Mouse (Mus musculus) CH12.LX (cell line): ENCODE measurements around the gene Ccser1. TPM values are rescaled to one million over a fixed set of nuclear protein-coding genes. Genes with fewer than 3 reads are reported as not detected.

Experiments used
- DNase-seq: peaks from one replicate; pipeline ENCODE4 v3.0.0-alpha.2; 2013; ENCODE audit errors: extremely low read depth
- H3K27ac ChIP-seq: 2 replicates; pipeline ENCODE4 v1.5.1; 2012; ENCODE audit warnings: low read depth, mild to moderate bottlenecking, control low read depth, moderate library complexity; ENCODE audit not compliant: insufficient read depth
- H3K27me3 ChIP-seq: replicated peaks from 2 replicates; pipeline ENCODE3; 2012; ENCODE audit warnings: inconsistent platforms
- H3K36me3 ChIP-seq, 2 experiments: replicated peaks in 1 of 2; 2 replicates each; pipeline versions ENCODE3 to v1.6.1; 2012; ENCODE audit warnings: inconsistent platforms in 1 of 2, low read length in 1 of 2, mild to moderate bottlenecking in 1 of 2, mixed read lengths in 1 of 2, moderate library complexity in 1 of 2; ENCODE audit not compliant: control insufficient read depth in 1 of 2, insufficient read depth in 1 of 2
- H3K4me1 ChIP-seq, 2 experiments: 2 replicates each; pipeline ENCODE4 v1.6.1; 2012; ENCODE audit warnings: inconsistent platforms in 1 of 2, moderate library complexity in 1 of 2; ENCODE audit not compliant: insufficient read depth in 2 of 2, control insufficient read depth in 1 of 2
- H3K4me2 ChIP-seq: 2 replicates; pipeline ENCODE4 v1.6.1; 2012; ENCODE audit warnings: low read depth, mild to moderate bottlenecking, control low read depth; ENCODE audit not compliant: poor library complexity, insufficient read depth, severe bottlenecking
- H3K4me3 ChIP-seq, 3 experiments: fragments of 150-350 bp in 1 of 3; sonication (generic) in 1 of 3; replicated peaks in 1 of 3; 2 replicates each; pipeline versions ENCODE3 to v1.5.1; 2011 to 2012; ENCODE audit warnings: low read depth in 2 of 3, low read length in 2 of 3, mild to moderate bottlenecking in 2 of 3, moderate library complexity in 2 of 3, control low read depth in 1 of 3, improper control_type of control experiment in 1 of 3, inconsistent platforms in 1 of 3, mixed read lengths in 1 of 3; ENCODE audit not compliant: poor library complexity in 1 of 3
- H3K79me2 ChIP-seq: replicated peaks from 2 replicates; pipeline ENCODE4 v1.6.1; 2012; ENCODE audit warnings: mild to moderate bottlenecking, moderate library complexity; ENCODE audit not compliant: control insufficient read depth, poor library complexity, insufficient read depth, severe bottlenecking; ENCODE audit errors: extremely low read depth
- H3K9ac ChIP-seq: 2 replicates; pipeline ENCODE4 v1.6.1; 2012; ENCODE audit warnings: low read depth, mild to moderate bottlenecking, control low read depth, moderate library complexity; ENCODE audit not compliant: insufficient read depth
- H3K9me3 ChIP-seq: replicated peaks from 2 replicates; pipeline ENCODE3; 2012; ENCODE audit warnings: low read length, inconsistent platforms, mixed read lengths
- E2F4 ChIP-seq: IDR thresholded peaks from 2 replicates; pipeline ENCODE4 v1.6.1; 2011; ENCODE audit warnings: low read depth, low read length, improper control_type of control experiment; ENCODE audit not compliant: insufficient replicate concordance
- ELF1 ChIP-seq: IDR thresholded peaks from 2 replicates; pipeline ENCODE4 v1.6.1; 2014; ENCODE audit warnings: low read depth, mild to moderate bottlenecking, inconsistent platforms, low read length, improper control_type of control experiment
- GABPA ChIP-seq: IDR thresholded peaks from 2 replicates; pipeline ENCODE4 v1.6.1; 2012; ENCODE audit warnings: low read depth, low read length, improper control_type of control experiment, inconsistent platforms; ENCODE audit not compliant: insufficient replicate concordance
- HCFC1 ChIP-seq: IDR thresholded peaks from 2 replicates; pipeline ENCODE4 v1.6.1; 2012; ENCODE audit warnings: low read depth, mild to moderate bottlenecking, inconsistent platforms, low read length, improper control_type of control experiment
- IRF4 ChIP-seq: IDR thresholded peaks from 2 replicates; pipeline ENCODE4 v1.6.1; 2014; ENCODE audit warnings: low read depth, mild to moderate bottlenecking, inconsistent platforms, low read length, improper control_type of control experiment
- JUN ChIP-seq: IDR thresholded peaks from 2 replicates; pipeline ENCODE4 v1.6.1; 2011; ENCODE audit warnings: low read depth, mild to moderate bottlenecking, low read length, improper control_type of control experiment, moderate library complexity; ENCODE audit not compliant: insufficient read depth
- JUND ChIP-seq: conservative IDR thresholded peaks from 2 replicates; pipeline ENCODE4 v1.6.1; 2011; ENCODE audit warnings: low read depth, low read length, improper control_type of control experiment
- KAT2A ChIP-seq: IDR thresholded peaks from 2 replicates; pipeline ENCODE4 v1.6.1; 2012; ENCODE audit warnings: low read length, improper control_type of control experiment, inconsistent platforms; ENCODE audit not compliant: insufficient replicate concordance
- MAFK ChIP-seq: IDR thresholded peaks from 2 replicates; pipeline ENCODE4 v1.6.1; 2011; ENCODE audit warnings: low read length, improper control_type of control experiment; ENCODE audit not compliant: insufficient replicate concordance
- MAX ChIP-seq: IDR thresholded peaks from 2 replicates; pipeline ENCODE4 v1.6.1; 2011; ENCODE audit warnings: low read length, improper control_type of control experiment
- MAZ ChIP-seq: IDR thresholded peaks from 2 replicates; pipeline ENCODE4 v1.6.1; 2012; ENCODE audit warnings: low read depth, mild to moderate bottlenecking, inconsistent platforms, low read length, improper control_type of control experiment, moderate library complexity
- MXI1 ChIP-seq: IDR thresholded peaks from 2 replicates; pipeline ENCODE4 v1.6.1; 2011; ENCODE audit warnings: mild to moderate bottlenecking, low read depth, low read length, improper control_type of control experiment
- NELFE ChIP-seq: IDR thresholded peaks from 2 replicates; pipeline ENCODE4 v1.6.1; 2011; ENCODE audit warnings: low read depth, low read length, improper control_type of control experiment
- POLR2A ChIP-seq: IDR thresholded peaks from 2 replicates; pipeline ENCODE4 v1.6.1; 2011; ENCODE audit warnings: low read depth, mild to moderate bottlenecking, improper control_type of control experiment, low read length
- RCOR1 ChIP-seq: conservative IDR thresholded peaks from 2 replicates; pipeline ENCODE4 v1.6.1; 2012; ENCODE audit warnings: low read depth, mild to moderate bottlenecking, inconsistent platforms, low read length, improper control_type of control experiment
- TBP ChIP-seq: conservative IDR thresholded peaks from 2 replicates; pipeline ENCODE4 v1.6.1; 2011; ENCODE audit warnings: low read depth, low read length, improper control_type of control experiment
- TCF12 ChIP-seq: IDR thresholded peaks from 2 replicates; pipeline ENCODE4 v1.6.1; 2014; ENCODE audit warnings: low read depth, mild to moderate bottlenecking, inconsistent platforms, low read length, improper control_type of control experiment
- ZC3H11A ChIP-seq: IDR thresholded peaks from 2 replicates; pipeline ENCODE4 v1.6.1; 2012; ENCODE audit warnings: low read depth, mild to moderate bottlenecking, inconsistent platforms, low read length, improper control_type of control experiment
- ZMIZ1 ChIP-seq: IDR thresholded peaks from 2 replicates; pipeline ENCODE4 v1.6.1; 2012; ENCODE audit warnings: low read depth, mild to moderate bottlenecking, inconsistent platforms, low read length, improper control_type of control experiment
- dilution Hi-C: fragments of 300-500 bp; cut with MboI; formaldehyde crosslinking; loops from 2 replicates; pipeline ENCODE4 v1.14.3; 2020; ENCODE audit warnings: low sequenced_read_pairs; ENCODE audit not compliant: extremely low pct_unique_long_range_greater_than_20kb, extremely low pct_ligation_motif_present
- in situ Hi-C: fragments of 300-500 bp; cut with MboI; formaldehyde crosslinking; loops from 3 replicates; pipeline ENCODE4 v1.14.3; 2019; ENCODE audit warnings: low sequenced_read_pairs, low pct_ligation_motif_present, low pct_unique_long_range_greater_than_20kb, mixed read lengths
- polyA plus RNA-seq: library from polyadenylated mRNA; unstranded; fragments of >175 nt; gene quantifications from 2 replicates; pipeline ENCODE4 v1.2.1, GENCODE M21; 2012; ENCODE audit warnings: low read depth; ENCODE audit not compliant: insufficient read length
- total RNA-seq, 2 experiments: library from RNA; depleted of rRNA; stranded (reverse); fragments of 300-350 nt in 1 of 2; fragments of >200 nt in 1 of 2; gene quantifications; 2 replicates each; pipeline ENCODE4 v1.2.3; 2012 to 2014

The Ccser1 gene
- total and polyA plus RNA-seq, 3 experiments: not detected

GRCm38 (mm10) chr6:62105464-62105863 lies 925.3 kb downstream of the Ccser1 start:
- Histone ChIP-seq H3K79me2 (no peaks in the 10 kb centered on the region), H3K4me3 (no peak overlapping the region), H3K27me3 (no peaks in the 10 kb centered on the region), H3K9me3 (peaks cover 2% of the 10 kb centered on the region), H3K27ac (no peak overlapping the region), H3K36me3 (no peaks in the 10 kb centered on the region), H3K9ac (no peak overlapping the region), H3K4me2 (no peak overlapping the region), H3K4me1 (no peaks in the 10 kb centered on the region)
- in situ Hi-C loops: no loop called here
- dilution Hi-C loops: no loop called here
- TF ChIP-seq MAZ (no peak), MAX (no peak), POLR2A (no peak)
- DNase-seq: no peak

DNA sequence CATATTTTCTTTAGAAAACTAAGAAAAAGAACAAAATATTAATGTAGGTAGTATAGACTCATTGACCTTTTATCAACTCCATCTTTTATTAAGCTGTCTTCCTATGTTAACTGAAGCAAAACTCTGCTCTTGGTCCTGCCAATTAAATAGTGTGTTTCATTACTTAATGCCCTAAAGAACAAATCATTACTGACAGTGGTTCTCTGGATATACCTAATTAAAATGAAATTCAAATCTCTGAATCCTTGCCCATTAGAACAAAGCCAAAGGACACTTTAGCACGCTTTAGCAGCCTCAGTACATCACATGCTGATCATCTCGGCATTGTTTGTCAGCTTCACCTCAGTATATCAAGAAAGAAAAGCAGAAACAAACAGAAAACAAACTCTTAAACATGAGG lies 952.4 kb downstream of the Ccser1 start:
- Histone ChIP-seq H3K4me3 (no peak overlapping the region), H3K27ac (no peak overlapping the region), H3K79me2 (no peaks in the 10 kb centered on the region), H3K9me3 (peaks cover 7% of the 10 kb centered on the region)
- no peak for DNase-seq
- TF ChIP-seq HCFC1 (no peak), KAT2A (no peak), RCOR1 (no peak), E2F4 (no peak), ELF1 (no peak), ZC3H11A (no peak), POLR2A (no peak), NELFE (no peak), IRF4 (no peak), JUND (no peak), JUN (no peak), TBP (no peak), MAFK (no peak), GABPA (no peak), TCF12 (no peak), MXI1 (no peak), ZMIZ1 (no peak)
- TF ChIP-seq, all 38 proteins: peak for 0
- no peak overlapping the region for H3K9ac ChIP-seq
- dilution Hi-C loops (no loop called here), in situ Hi-C loops (no loop called here)
- no peak overlapping the region for H3K4me2 ChIP-seq
- no peaks in the 10 kb centered on the region for H3K4me1 ChIP-seq
- no peaks in the 10 kb centered on the region for H3K27me3 ChIP-seq
- no peaks in the 10 kb centered on the region for H3K36me3 ChIP-seq
